Mouse (Mus musculus): ENCODE data around the gene Lama5.

The Lama5 gene

GRCm38 (mm10) chr2:180133231-180133630 lies 92.4 kb downstream of the Lama5 start:
- DNase-seq = no peak

- DNase-seq = no peak
These were observed 98.0 kb downstream of the Lama5 start for GRCm38 (mm10) chr2:180127675-180128074.
